Comparison of ENCODE assay signal across 15 mouse cellular contexts in genomic region chr1:132104353-132104752, GRCm38 (mm10).
"Had no signal": no experiment of that assay in that cellular context is flagged by ENCODE, and none has a peak within 500 bp of the region (broad histone marks: within the 10 kb centered on the region; RNA-seq: fewer than 3 reads in every experiment).

No protein-coding gene starts in this region.

- H3K9ac ChIP-seq: liver, embryonic 15.5 days; midbrain, embryonic 13.5 days; neural tube, embryonic 15.5 days had no signal

- H3K4me2 ChIP-seq: liver, embryonic 11.5 days; liver, embryonic 15.5 days; midbrain, embryonic 13.5 days; neural tube, embryonic 15.5 days had no signal

- DNase-seq: kidney, postnatal 14 days; lung, adult 2 months; lung, postnatal 36 days; right cerebral cortex, adult 18-20 months; right cerebral cortex, postnatal 25 days; thymus, adult 2 months; thymus, postnatal 36 days had no signal

- H3K36me3 ChIP-seq: limb, embryonic 10.5 days; liver, embryonic 15.5 days; midbrain, embryonic 13.5 days; neural tube, embryonic 15.5 days had no signal

- ATAC-seq: lung, postnatal 0 days; midbrain, embryonic 13.5 days had no signal

- H3K9me3 ChIP-seq: limb, embryonic 10.5 days; liver, embryonic 15.5 days; midbrain, embryonic 13.5 days; neural tube, embryonic 15.5 days had no signal

- H3K27ac ChIP-seq: left cerebral cortex, adult 2 months; limb, embryonic 10.5 days; liver, embryonic 15.5 days; midbrain, embryonic 13.5 days; neural tube, embryonic 15.5 days had no signal

- H3K4me3 ChIP-seq: left cerebral cortex, adult 2 months; limb, embryonic 10.5 days; liver, embryonic 15.5 days; midbrain, embryonic 13.5 days; myocyte; neural tube, embryonic 15.5 days had no signal

- H3K27me3 ChIP-seq: liver, embryonic 15.5 days; neural tube, embryonic 15.5 days had no signal

- H3K4me1 ChIP-seq: liver, embryonic 15.5 days; midbrain, embryonic 13.5 days; neural tube, embryonic 15.5 days had no signal
